Mouse (Mus musculus): Measurements from ENCODE around the gene Plin2.

DNA sequence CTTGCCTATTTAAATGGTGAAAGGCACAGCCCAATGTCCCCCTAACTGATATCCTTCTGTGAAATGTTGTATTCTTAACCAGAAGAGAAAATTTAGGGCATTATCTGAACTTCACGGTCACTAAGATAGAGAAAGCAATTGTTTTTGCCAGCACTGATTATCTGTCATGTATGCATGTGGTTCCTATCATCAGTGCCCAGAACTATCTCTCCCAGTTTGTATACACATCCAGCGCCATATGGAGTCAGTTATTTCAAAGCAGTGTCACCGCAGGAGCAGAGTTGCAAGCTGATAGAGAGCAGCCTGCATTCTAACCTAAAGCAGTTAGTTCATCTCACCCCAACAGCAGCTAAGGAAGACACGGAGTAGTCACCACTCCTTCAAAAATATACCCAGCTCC lies 5.9 kb downstream of the Plin2 start:
- no peak for TF ChIP-seq CTCF (IDR thresholded peaks at IDR 0.05)
- TF ChIP-seq EP300 (IDR thresholded peaks at IDR 0.05): peak; percentile 58; the same call in 1 of the 2 replicates
